Mouse (Mus musculus): ENCODE measurements at regions not wholly inside any gene's neighbourhood (a gene's known extent, or its start where the extent isn't known, plus 50 kb on each side); places are given as distances from the start of the nearest gene placed in this dataset.
A peak's percentile ranks its signal among the peaks of the same experiment; 100 is the strongest.

GRCm38 (mm10) chr14:86487285-86487897, 653.6 kb downstream of the Diaph3 start:
- Histone ChIP-seq H3K4me1 (no peaks in the 10 kb centered on the region), H3K27ac (no peak overlapping the region), H3K36me3 (replicated peaks) (no peaks in the 10 kb centered on the region), H3K4me3 (replicated peaks) (no peak overlapping the region), H3K9me3 (no peaks in the 10 kb centered on the region), H3K9ac (no peak overlapping the region), H3K4me2 (no peak overlapping the region), H3K27me3 (no peaks in the 10 kb centered on the region)
- no peak for ATAC-seq (ENCODE audit: low FRiP score)
- WGBS = 58% methylated on average over 8 of the region's 8 CpGs

DNA sequence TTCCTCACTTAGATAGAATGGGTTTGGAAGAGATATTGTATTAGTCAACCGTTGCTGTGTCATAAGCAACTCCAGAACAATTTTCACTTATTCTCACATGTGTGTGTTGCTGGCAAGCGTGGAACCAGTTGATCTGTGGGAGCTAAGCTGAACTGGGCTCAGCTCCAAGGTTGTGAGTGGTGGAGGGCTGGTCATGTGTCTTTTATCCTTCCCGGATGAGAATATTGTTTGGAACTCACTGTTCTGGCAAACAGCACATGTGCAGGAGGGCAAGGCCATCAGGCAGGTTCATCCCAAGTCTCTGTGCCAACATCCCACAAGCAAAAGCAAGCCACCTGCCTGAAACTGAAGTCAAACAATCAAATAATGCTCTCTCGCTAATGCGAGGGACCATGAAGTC, 656.8 kb downstream of the Diaph3 start:
- 93% methylated on average over 5 of the region's 5 CpGs for WGBS
- no peak for ATAC-seq (ENCODE audit: low FRiP score)
- no peak overlapping the region for H3K4me2 ChIP-seq
- H3K9ac ChIP-seq = no peak overlapping the region
- H3K9me3 ChIP-seq = no peaks in the 10 kb centered on the region
- no peak overlapping the region for H3K4me3 ChIP-seq (replicated peaks)
- H3K27me3 ChIP-seq = no peaks in the 10 kb centered on the region
- no peak overlapping the region for H3K27ac ChIP-seq
- no peaks in the 10 kb centered on the region for H3K4me1 ChIP-seq
- no peaks in the 10 kb centered on the region for H3K36me3 ChIP-seq (replicated peaks)

DNA sequence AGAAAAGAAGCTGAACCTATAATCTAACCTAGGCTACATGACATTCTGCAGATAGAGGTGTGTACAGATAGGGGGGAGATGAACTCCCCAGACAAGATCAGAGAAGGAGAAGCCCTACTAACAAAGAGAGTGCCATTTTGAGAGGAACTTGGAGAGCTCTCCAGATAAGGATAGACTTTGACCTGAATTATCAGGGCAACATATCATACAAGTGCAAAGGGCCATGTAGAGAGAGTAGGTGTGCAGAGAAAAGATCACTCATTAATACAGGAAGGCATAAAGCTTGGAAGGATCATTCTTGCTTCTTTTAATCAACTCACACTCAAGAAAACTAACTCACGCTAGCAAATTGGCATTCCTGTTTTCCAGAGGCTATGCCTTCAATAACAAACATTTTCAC, 667.4 kb downstream of the Diaph3 start:
- no peak for ATAC-seq (ENCODE audit: low FRiP score)
- no peaks in the 10 kb centered on the region for H3K27me3 ChIP-seq
- 95% methylated on average over 1 of the region's 1 CpGs for WGBS
- H3K4me2 ChIP-seq = no peak overlapping the region
- no peak overlapping the region for H3K9ac ChIP-seq
- no peak overlapping the region for H3K27ac ChIP-seq
- no peaks in the 10 kb centered on the region for H3K9me3 ChIP-seq
- H3K4me1 ChIP-seq = no peaks in the 10 kb centered on the region
- no peak overlapping the region for H3K4me3 ChIP-seq (replicated peaks)
- no peaks in the 10 kb centered on the region for H3K36me3 ChIP-seq (replicated peaks)

DNA sequence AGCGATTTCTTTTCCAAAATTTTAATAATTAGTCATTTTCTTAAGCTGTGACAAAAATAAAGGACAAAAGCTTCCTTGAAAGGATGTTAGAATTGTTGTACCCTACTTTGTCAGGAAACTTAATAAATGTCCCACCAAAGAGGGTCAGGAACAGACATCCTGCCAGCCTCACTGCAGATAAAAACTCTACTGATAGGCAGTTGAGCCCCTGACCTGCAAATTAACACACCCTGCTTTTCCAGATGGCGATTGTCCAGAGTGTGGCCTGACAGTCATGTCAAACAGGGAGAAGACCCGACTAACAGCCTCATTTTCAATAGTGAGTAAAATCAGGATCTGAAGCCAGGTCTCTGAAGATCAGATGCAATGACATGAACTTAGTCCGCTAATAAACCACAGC, 670.6 kb downstream of the Diaph3 start:
- H3K36me3 ChIP-seq (replicated peaks) = no peaks in the 10 kb centered on the region
- ATAC-seq (ENCODE audit: low FRiP score) = no peak
- H3K27ac ChIP-seq = no peak overlapping the region
- no peak overlapping the region for H3K4me2 ChIP-seq
- H3K9ac ChIP-seq = no peak overlapping the region
- 0 out of 2 replicates have a peak, but pooled peaks cover 6% of the 10 kb centered on the region for H3K4me1 ChIP-seq
- WGBS = 63% methylated on average over 4 of the region's 4 CpGs
- H3K27me3 ChIP-seq = 0 out of 2 replicates have a peak, but pooled peaks cover 8% of the 10 kb centered on the region
- no peaks in the 10 kb centered on the region for H3K9me3 ChIP-seq
- H3K4me3 ChIP-seq (replicated peaks) = no peak overlapping the region

- ATAC-seq (ENCODE audit: low FRiP score) = no peak
- no peaks in the 10 kb centered on the region for H3K36me3 ChIP-seq (replicated peaks)
- WGBS = 56% methylated on average over 8 of the region's 8 CpGs
- 0 out of 2 replicates have a peak, but pooled peaks cover 6% of the 10 kb centered on the region for H3K4me1 ChIP-seq
- 0 out of 2 replicates have a peak, but pooled peaks cover 8% of the 10 kb centered on the region for H3K27me3 ChIP-seq
- H3K4me3 ChIP-seq (replicated peaks) = no peak overlapping the region
- H3K27ac ChIP-seq = no peak overlapping the region
- H3K9me3 ChIP-seq = no peaks in the 10 kb centered on the region
- H3K9ac ChIP-seq = no peak overlapping the region
- H3K4me2 ChIP-seq = no peak overlapping the region
These were observed 673.1 kb downstream of the Diaph3 start for GRCm38 (mm10) chr14:86467886-86468463.

- no peak overlapping the region for H3K9ac ChIP-seq
- 0 out of 2 replicates have a peak, but pooled peaks cover 6% of the 10 kb centered on the region for H3K4me1 ChIP-seq
- H3K9me3 ChIP-seq = no peaks in the 10 kb centered on the region
- H3K27ac ChIP-seq = no peak overlapping the region
- 0 out of 2 replicates have a peak, but pooled peaks cover 8% of the 10 kb centered on the region for H3K27me3 ChIP-seq
- ATAC-seq (ENCODE audit: low FRiP score) = no peak
- H3K36me3 ChIP-seq (replicated peaks) = no peaks in the 10 kb centered on the region
- H3K4me2 ChIP-seq = no peak overlapping the region
- 75% methylated on average over 2 of the region's 2 CpGs for WGBS
- H3K4me3 ChIP-seq (replicated peaks) = no peak overlapping the region
These were observed 677.6 kb downstream of the Diaph3 start for GRCm38 (mm10) chr14:86463388-86463787.

GRCm38 (mm10) chr14:86453142-86453541, 687.9 kb downstream of the Diaph3 start:
- Histone ChIP-seq H3K27ac (no peak overlapping the region), H3K36me3 (replicated peaks) (no peaks in the 10 kb centered on the region), H3K27me3 (peaks cover 3% of the 10 kb centered on the region; the same call in 1 of the 2 replicates), H3K4me2 (no peak overlapping the region), H3K4me1 (no peaks in the 10 kb centered on the region), H3K9ac (no peak overlapping the region), H3K9me3 (no peaks in the 10 kb centered on the region), H3K4me3 (replicated peaks) (no peak overlapping the region)
- no peak for ATAC-seq (ENCODE audit: low FRiP score)
- 88% methylated on average over 2 of the region's 2 CpGs for WGBS

DNA sequence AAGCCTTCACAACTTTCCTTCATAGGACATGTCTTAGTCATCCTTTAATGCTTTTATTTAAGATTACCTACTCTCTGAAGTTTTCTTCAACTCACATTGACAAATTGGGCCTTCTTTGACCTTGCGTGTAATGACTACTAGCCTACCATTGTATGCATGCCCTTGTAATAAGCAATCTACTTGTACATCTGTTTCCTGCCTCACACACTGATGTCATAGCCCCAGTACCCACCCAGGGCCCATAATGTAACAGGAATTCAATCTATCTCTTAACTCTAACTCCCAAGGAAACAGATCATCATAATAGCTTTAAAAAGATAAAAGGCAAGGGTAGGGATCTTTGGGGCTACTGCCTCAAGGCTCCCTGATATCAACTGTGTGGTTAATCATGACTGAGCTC, 690.4 kb downstream of the Diaph3 start:
- no peak overlapping the region for H3K9ac ChIP-seq
- 82% methylated on average over 1 of the region's 1 CpGs for WGBS
- no peak overlapping the region for H3K27ac ChIP-seq
- H3K9me3 ChIP-seq = no peaks in the 10 kb centered on the region
- H3K4me1 ChIP-seq = no peaks in the 10 kb centered on the region
- ATAC-seq (ENCODE audit: low FRiP score) = no peak
- no peaks in the 10 kb centered on the region for H3K36me3 ChIP-seq (replicated peaks)
- H3K4me2 ChIP-seq = no peak overlapping the region
- peaks cover 8% of the 10 kb centered on the region; the same call in 1 of the 2 replicates for H3K27me3 ChIP-seq
- no peak overlapping the region for H3K4me3 ChIP-seq (replicated peaks)

GRCm38 (mm10) chr14:86445139-86445538, 695.9 kb downstream of the Diaph3 start:
- Histone ChIP-seq H3K4me1 (peaks cover 10% of the 10 kb centered on the region), H3K27ac (no peak overlapping the region), H3K4me3 (replicated peaks) (no peak overlapping the region), H3K36me3 (replicated peaks) (no peaks in the 10 kb centered on the region), H3K27me3 (peaks cover 28% of the 10 kb centered on the region; the same call in 1 of the 2 replicates), H3K9me3 (no peaks in the 10 kb centered on the region), H3K9ac (no peak overlapping the region), H3K4me2 (no peak overlapping the region)
- no peak for ATAC-seq (ENCODE audit: low FRiP score)
- WGBS = 81% methylated on average over 4 of the region's 4 CpGs

- no peak overlapping the region for H3K27ac ChIP-seq
- H3K27me3 ChIP-seq = peaks cover 28% of the 10 kb centered on the region; the same call in 1 of the 2 replicates
- WGBS = 29% methylated on average over 5 of the region's 5 CpGs
- peaks cover 10% of the 10 kb centered on the region for H3K4me1 ChIP-seq
- ATAC-seq (ENCODE audit: low FRiP score) = no peak
- H3K4me2 ChIP-seq = no peak overlapping the region
- no peaks in the 10 kb centered on the region for H3K36me3 ChIP-seq (replicated peaks)
- no peaks in the 10 kb centered on the region for H3K9me3 ChIP-seq
- H3K9ac ChIP-seq = no peak overlapping the region
- H3K4me3 ChIP-seq (replicated peaks) = no peak overlapping the region
These were observed 696.9 kb downstream of the Diaph3 start for GRCm38 (mm10) chr14:86443921-86444835.

- Histone ChIP-seq H3K27ac (no peak overlapping the region), H3K4me3 (replicated peaks) (no peak overlapping the region), H3K27me3 (peaks cover 23% of the 10 kb centered on the region; the same call in 1 of the 2 replicates), H3K9ac (no peak overlapping the region), H3K36me3 (replicated peaks) (no peaks in the 10 kb centered on the region), H3K4me1 (peaks cover 10% of the 10 kb centered on the region), H3K4me2 (no peak overlapping the region), H3K9me3 (no peaks in the 10 kb centered on the region)
- 62% methylated on average over 9 of the region's 9 CpGs for WGBS
- peak; percentile 86; the same call in 1 of the 2 replicates for ATAC-seq (ENCODE audit: low FRiP score)
These were observed 698.9 kb downstream of the Diaph3 start for GRCm38 (mm10) chr14:86441895-86442679.

DNA sequence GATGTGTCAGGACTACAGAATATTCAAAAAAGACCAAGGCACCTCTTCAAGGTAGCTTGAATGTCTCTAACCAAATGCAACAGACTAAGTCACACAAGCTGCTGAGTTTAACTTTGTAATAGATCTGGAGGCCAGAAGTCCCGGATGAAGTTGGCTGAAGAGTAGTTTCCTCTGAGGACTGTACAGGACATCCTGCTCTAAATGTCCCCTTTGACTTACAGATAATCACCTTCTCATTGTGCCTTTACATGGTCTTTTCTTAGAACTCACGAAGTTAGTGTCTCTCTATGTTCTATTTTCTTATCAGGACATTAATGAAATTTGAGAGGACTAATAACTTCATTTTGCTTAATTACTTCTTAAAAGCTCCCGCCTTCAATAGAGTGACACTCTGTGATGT, 703.7 kb downstream of the Diaph3 start:
- Histone ChIP-seq H3K36me3 (replicated peaks) (no peaks in the 10 kb centered on the region), H3K27me3 (peaks cover 5% of the 10 kb centered on the region; the same call in 1 of the 2 replicates), H3K4me3 (replicated peaks) (no peak overlapping the region), H3K27ac (no peak overlapping the region), H3K9ac (no peak overlapping the region), H3K4me2 (no peak overlapping the region), H3K9me3 (no peaks in the 10 kb centered on the region), H3K4me1 (peaks cover 9% of the 10 kb centered on the region)
- ATAC-seq (ENCODE audit: low FRiP score) = no peak
- 83% methylated on average over 3 of the region's 3 CpGs for WGBS
